Mouse (Mus musculus) G1E (cell line): Measurements from ENCODE around the gene Tamm41.

ENCODE experiments used
- CTCF ChIP-seq: IDR thresholded peaks from 2 replicates; pipeline ENCODE4 v1.5.1; 2012; ENCODE audit warnings: low read depth, low read length, inconsistent platforms, mixed read lengths
- GATA1 ChIP-seq: IDR thresholded peaks from 2 replicates; pipeline ENCODE4 v1.6.1; 2012; ENCODE audit warnings: borderline replicate concordance, low read length, inconsistent platforms, mixed read lengths

GRCm38 (mm10) chr6:115006065-115006464 lies 31.6 kb downstream of the Tamm41 start:
- TF ChIP-seq GATA1: no peak
- TF ChIP-seq CTCF: no peak
